ENCODE assay signal across 25 mouse cellular contexts in genomic region chr8:86920996-86921395, GRCm38 (mm10). TPM values are rescaled to one million over a fixed set of nuclear protein-coding genes. Genes with fewer than 3 reads are reported as not detected.
DNase-seq lines count a peak whose midpoint lies in the region; ATAC-seq and TF ChIP-seq lines count a peak whose summit lies in the region.
"Had no signal": no experiment of that assay in that cellular context is flagged by ENCODE, and none has a peak within 500 bp of the region (broad histone marks: within the 10 kb centered on the region; RNA-seq: fewer than 3 reads in every experiment).

No protein-coding gene starts in this region.

- no peak for TF ChIP-seq CTCF in bone marrow macrophage, adult 2 months (IDR thresholded peaks at IDR 0.05; ENCODE audit: low read depth, low read length)

- TF ChIP-seq POLR2A in bone marrow macrophage, adult 2 months (IDR thresholded peaks at IDR 0.05; ENCODE audit: borderline replicate concordance, low read depth, low read length): no peak

- peak; percentile 57 for ATAC-seq in monocyte, adult 5-6 weeks (replicated peaks; ENCODE audit: insufficient number of reproducible peaks, low FRiP score, low TSS enrichment, poor library complexity, severe bottlenecking)
- ATAC-seq: activated CD4-positive, CD25-positive, alpha-beta regulatory T cell, adult 4 months; CD4-positive, CD25-positive, alpha-beta regulatory T cell, adult 4 months; forebrain, postnatal 0 days; midbrain, embryonic 16.5 days had no signal

- H3K27ac ChIP-seq in bone marrow macrophage, adult 2 months (ENCODE audit: insufficient read depth, low read depth, low read length): peak overlapping the region; percentile 69
- H3K27ac ChIP-seq in macrophage: peak overlapping the region; percentile 47
- H3K27ac ChIP-seq: embryonic facial prominence, embryonic 13.5 days; forebrain, embryonic 10.5 days; limb, embryonic 13.5 days; lung, embryonic 15.5 days; neural tube, embryonic 13.5 days; stomach, embryonic 15.5 days had no signal

- no peaks in the 10 kb centered on the region for H3K36me3 ChIP-seq in macrophage (ENCODE audit: inconsistent target)
- H3K36me3 ChIP-seq: embryonic facial prominence, embryonic 13.5 days; forebrain, embryonic 10.5 days; limb, embryonic 13.5 days; lung, embryonic 15.5 days; neural tube, embryonic 13.5 days; stomach, embryonic 15.5 days had no signal

- DNase-seq in heart, adult 8-10 months (ENCODE audit: low spot score): peak; percentile 15
- no peak for DNase-seq in heart, postnatal 4 days
- DNase-seq in B cell, adult 2 months: no peak
- DNase-seq in heart, postnatal 14 days: no peak
- DNase-seq in cerebellum, postnatal 25 days: no peak
- DNase-seq: adrenal gland, adult 2 months; cerebellum, adult 8-10 months; cerebellum, postnatal 36 days; gastrocnemius, postnatal 10 days; kidney, adult 18-20 months; kidney, postnatal 36 days; thymus, postnatal 25 days had no signal

- no peaks in the 10 kb centered on the region for H3K79me2 ChIP-seq in macrophage (ENCODE audit: inconsistent target)

- WGBS in macrophage (ENCODE audit: missing documents): 4% methylated on average over 5 of the region's 5 CpGs

- H3K4me3 ChIP-seq in bone marrow macrophage, adult 2 months (ENCODE audit: insufficient read depth, low read length): peak overlapping the region; percentile 31
- H3K4me3 ChIP-seq in macrophage (ENCODE audit: inconsistent target): no peak overlapping the region
- H3K4me3 ChIP-seq: embryonic facial prominence, embryonic 13.5 days; forebrain, embryonic 10.5 days; limb, embryonic 13.5 days; lung, embryonic 15.5 days; neural tube, embryonic 13.5 days; stomach, embryonic 15.5 days had no signal

- intact Hi-C loops in heart, postnatal 14 days (cut with DNase I): no loop called here

- peaks cover 34% of the 10 kb centered on the region for H3K4me1 ChIP-seq in bone marrow macrophage, adult 2 months (ENCODE audit: control insufficient read depth, insufficient read depth, low read length)

RNA-seq across cellular contexts. Expression of gene N4bp1, which starts 35.9 kb away (rescaled TPM):
- 10 to 100 TPM; 15.8 to 17.9 (median 16.3) TPM for total RNA-seq in heart, adult 8-10 months (2022)
- total RNA-seq in heart, postnatal 4 days (2021): 10 to 100 TPM; 23.3 to 24.0 TPM
- 29.4 and 31.1 TPM in 2 replicates for polyA plus RNA-seq in bone marrow macrophage, adult 2 months (2012; ENCODE audit: insufficient read depth, insufficient read length, missing spikeins)
- total RNA-seq in macrophage (2018; cell fraction: chromatin; rRNA removed): 100 to 1,000 TPM in 21 of 26 experiments, 10 to 100 TPM in 5; 55.3 to 365 (median 171) TPM
- 10 to 100 TPM; 24.5 to 94.7 (median 48.1) TPM for total RNA-seq in macrophage (2018; cell fraction: cytosol; rRNA removed)
- 100 to 1,000 TPM in 20 of 26 experiments, 10 to 100 TPM in 6; 49.0 to 306 (median 133) TPM for total RNA-seq in macrophage (2018; cell fraction: nucleus; rRNA removed)
- polyA plus RNA-seq in macrophage (2018): 17.2 to 24.6 TPM (median 22.9 TPM) in 3 replicates
- total RNA-seq in monocyte, adult 5-6 weeks (2017): 50.6 to 62.5 TPM (median 51.5 TPM) in 3 replicates
- total RNA-seq in heart, postnatal 14 days (2021): 10 to 100 TPM; 17.1 to 18.0 TPM
